Mouse (Mus musculus) c-Kit-negative CD71-positive TER-119-positive erythroid progenitor cells, embryonic 14.5 days (primary cell): Measurements from ENCODE around the gene Ttc17.

ENCODE experiments used
- DNase-seq: peaks from one replicate; pipeline ENCODE4 v3.0.0-alpha.2; 2013; ENCODE audit warnings: low read depth, low spot score

Gene Ttc17

DNA sequence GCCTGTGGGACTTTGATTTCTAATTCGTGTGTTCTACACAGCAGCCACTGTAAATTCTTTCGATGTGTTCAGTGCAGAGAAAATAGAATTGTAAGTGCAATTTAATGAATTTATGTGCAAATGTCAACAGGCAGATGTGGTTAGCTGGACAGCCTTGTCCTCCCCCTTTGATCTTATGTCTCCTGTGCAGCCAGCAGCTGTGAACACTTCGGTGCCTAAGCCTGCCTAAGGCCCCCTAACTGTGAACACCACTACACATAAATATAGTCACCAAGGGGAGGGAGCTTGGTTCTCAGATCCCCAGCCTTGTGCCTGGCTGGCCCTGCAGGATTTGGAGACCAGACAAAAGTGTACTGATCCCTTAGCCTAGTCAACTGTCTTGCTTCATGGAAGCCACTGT lies 109.0 kb downstream of the Ttc17 start:
- DNase-seq, result no peak

DNA sequence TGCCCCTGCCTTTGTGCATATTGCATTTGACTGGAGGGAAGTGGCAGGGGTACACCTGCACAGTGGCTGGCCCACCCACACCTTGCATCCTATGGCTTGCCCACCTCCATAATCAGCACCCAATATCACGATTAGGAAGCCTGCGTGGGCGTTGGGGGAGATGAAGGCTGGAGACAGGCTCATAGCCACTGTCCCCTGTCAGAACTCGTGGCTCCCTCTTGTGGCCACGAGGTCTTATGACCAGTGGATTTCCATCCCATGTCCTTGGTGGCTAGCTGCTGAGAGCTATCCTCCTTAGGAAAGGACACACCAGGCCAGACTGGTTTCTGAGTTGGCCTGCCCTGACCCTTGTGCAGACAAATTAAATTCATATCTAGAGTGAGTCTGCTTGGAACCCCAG lies 116.0 kb downstream of the Ttc17 start:
- DNase-seq, result no peak

DNA sequence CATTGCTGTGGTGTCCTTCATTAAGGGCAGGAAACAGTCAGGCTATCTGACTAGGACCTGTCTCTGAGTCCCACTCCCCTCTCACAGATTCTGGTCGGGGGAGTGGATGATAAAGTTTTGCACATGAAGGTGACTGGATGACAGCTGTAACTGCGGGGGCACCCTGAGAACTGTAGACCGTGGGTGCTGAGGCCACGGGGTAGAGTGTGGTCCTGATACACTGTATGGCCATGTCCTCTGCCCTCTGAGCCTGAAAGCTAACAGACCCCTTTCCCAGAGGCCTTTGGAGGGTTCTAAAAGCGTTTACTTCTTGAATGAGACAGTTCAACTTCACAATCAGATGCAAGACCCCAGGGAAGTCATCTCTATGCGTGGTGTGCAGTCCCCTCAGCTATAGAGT lies 116.8 kb downstream of the Ttc17 start:
- DNase-seq, result no peak

DNA sequence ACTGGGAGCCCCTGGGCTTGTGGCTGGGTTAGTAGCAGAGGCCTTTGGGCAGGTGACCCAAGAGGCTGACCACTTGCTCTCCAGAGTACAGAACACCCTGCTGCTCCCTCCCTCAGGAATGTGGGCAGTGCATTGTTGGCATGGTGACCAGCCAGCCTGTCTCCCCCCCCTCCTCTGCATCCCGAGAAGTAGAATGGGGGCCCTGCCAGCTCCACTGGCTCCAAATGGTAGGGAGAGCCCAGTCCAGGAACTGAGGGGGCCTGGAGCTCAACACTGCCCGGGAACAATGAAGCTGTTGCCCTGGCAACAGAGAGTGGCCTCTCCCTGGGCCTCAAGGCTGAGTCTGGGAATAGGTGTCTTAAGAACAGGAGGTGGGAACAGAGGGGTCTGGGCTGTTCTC lies 117.3 kb downstream of the Ttc17 start:
- no peak for DNase-seq

DNA sequence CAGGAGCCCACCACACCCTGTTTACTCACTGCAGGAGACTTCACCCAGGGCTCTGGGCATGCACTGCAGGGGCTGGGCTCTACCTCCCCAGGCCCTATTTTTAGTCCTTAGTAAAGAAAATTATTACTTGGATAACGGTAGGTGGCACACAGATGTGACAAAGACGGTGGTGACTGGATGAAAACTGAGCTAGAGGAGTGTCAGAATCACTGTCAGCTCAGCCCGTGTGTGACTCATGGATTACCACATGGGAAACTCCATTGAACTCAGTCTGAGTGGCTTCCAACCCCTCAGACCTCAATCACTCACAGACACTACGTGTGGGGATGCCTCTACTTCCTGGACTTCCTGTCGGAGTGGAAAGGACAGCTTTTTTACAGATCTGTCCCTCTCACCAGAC lies 118.4 kb downstream of the Ttc17 start:
- DNase-seq, result no peak

DNA sequence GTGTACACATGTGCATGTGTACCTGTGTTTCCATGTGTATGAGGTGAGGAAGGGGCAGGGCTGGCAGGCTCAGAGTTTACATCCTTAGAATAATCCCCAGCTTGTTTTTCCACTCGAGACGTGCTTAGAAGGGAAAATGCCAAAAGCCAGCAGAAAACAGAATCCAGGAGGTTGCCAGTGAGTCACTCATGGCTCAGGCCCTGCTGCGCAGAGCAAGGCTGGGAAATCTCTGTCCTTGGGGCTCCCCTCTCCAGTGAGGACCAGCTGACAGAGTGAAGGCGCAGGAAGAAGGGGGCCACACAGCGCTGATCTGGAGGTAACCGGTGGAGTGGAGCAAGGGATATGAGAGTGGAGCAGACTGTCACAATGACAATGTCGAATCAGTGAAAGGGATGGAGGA lies 119.1 kb downstream of the Ttc17 start:
- no peak for DNase-seq

DNA sequence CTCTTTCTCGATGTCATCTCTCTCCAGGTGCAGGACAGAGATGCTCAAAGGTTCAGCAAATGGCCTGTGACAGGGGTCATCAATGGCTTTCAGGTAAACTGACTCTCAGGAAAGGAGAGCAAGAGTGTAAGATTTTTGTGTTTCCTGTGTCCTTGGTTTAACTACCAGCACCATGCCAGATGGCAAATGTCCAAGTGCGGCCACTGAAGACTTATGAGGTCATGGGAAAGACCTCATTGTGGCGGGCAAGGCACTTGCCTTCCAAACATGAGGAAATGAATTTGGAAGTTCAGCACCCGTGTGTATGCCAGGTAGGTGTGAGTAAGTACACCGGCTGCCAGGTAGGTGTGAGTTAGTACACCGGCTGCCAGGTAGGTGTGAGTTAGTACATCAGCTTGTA lies 123.0 kb downstream of the Ttc17 start:
- DNase-seq, result no peak

DNA sequence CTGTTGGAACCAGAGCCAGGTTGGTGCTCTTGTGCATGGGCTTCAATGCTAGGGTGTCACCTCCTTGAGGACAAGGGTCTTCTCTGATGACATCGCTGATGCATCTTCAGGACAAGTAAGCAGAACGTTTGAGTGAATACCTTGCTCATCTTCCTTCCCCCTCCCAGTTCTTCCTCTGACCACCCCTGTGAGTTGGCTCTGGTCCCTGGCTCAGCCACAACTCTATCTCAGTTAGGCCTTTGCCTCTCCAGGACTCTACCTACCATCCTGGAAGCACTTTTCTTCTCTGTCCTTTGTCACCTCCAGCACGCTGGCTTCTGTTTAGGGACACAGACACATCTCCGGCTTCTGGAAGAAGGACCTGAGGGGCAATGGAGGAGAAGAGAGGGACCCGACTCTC lies 126.9 kb downstream of the Ttc17 start:
- no peak for DNase-seq

DNA sequence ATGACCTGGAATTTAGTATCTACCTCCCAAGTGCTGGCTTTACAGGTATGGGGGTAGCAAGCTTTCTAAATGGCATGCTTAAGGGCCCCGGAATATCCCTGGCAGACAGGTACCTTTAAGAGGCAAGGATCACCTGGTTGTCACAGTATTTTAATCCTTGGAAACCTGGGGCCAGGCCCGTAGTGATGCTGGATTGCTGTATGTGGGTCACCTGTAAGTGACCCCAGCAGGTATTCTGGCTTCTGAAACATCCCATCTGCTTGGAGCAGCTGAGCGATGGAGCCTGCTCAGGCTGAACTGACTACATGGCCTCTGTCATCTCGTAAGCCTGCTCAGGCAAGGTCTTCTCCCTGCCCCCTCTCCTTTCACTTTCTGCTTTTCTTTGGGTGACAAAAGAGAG lies 130.4 kb downstream of the Ttc17 start:
- DNase-seq, result no peak

DNA sequence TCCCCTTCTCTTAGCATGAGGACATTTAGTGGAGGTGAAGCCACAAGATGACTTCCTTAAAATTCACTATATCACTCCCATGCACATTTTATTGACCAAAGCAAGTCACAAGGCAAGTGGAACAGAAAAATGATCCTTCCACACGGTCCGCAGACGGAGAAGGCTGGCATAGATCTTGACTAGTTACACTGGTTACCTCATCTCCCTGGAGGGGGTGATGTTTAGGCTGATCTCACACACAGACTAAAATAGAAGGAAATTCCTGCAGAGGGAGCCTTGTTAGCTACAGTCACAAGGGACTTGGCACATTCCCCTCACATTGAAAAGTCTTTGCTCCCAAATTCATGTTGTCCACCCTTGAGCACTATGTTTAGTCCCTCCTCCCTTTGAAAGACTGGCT lies 130.8 kb downstream of the Ttc17 start:
- DNase-seq, result no peak

DNA sequence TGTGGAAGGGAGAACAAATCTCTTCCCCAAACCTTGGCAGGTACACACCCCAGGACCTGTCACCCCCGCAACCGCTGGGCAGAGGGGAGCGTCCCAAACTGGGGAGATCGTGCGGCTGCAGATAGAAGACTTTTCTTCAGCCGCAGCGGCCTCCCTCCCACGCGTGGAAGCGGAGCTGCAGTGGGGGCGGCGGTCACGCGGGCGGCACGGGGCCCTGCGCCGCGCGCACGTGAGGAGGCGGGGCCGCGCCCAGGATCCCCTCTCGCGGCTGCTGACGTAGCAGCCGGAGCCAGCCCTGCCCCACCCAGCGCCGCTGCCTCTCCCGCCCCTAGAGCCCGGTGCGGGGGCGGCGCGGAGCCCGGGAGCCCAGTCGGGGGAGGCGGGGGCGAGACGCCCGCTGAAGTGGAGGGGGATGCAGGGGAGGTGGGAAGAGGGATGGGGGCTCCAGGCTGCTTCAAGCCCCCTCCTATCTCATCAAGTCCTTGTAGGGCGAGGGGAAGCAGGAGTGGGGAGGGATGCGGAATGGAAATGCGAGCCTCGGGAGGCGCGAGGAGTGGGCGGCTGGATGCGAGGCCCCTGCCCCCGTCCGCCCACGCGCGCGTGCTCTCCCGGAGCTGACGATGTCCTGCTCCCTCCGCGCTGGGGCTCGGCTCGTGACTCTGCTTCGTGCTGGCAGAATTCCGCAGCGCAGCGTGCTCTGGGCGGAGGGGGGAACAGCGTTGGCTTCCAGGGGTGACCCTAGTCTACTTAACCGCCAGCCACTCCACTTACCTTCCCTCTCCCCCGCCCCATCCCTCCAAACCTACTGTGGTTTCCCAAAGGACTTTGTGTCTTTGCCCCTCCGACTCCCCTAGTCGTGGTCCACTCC lies 133.1 kb downstream of the Ttc17 start:
- DNase-seq, result no peak

DNA sequence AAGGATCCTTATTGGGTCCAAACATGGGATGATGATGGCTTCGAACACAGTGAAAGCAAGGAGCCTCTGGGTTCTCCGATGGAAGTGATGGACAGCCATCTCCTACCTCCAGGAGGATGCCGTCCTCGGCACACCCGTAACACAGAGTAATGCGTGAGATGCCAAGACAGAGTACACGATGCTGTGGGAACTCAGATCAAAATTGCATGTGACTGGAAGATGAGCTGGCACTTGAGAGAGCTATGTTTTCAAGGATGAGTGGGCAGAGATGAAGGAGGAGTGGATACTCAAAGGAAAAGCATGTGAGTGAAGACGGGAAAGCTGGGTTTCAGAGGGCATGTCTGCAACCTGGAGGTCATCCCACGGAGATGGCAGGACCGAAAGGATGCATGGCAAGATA lies 135.3 kb downstream of the Ttc17 start:
- DNase-seq, result no peak

DNA sequence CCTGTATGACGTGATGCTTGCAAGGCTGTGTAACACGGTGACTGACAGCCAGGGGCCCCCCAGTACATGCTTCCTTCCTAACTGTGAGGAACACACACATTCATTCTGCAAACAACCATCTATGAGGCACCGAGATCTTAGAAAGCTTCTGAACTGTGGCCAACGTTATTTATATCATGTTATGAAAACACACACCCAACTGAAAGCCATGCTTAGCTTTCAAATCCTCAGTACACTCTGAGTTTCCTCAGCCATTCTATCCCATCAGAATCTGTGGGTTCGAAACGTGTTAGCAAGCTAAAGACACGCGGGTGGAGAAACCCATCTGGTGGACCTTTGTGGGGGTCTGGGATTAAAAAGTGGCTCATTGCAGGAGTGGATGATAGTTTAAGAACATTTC lies 137.7 kb downstream of the Ttc17 start:
- DNase-seq, result no peak

DNA sequence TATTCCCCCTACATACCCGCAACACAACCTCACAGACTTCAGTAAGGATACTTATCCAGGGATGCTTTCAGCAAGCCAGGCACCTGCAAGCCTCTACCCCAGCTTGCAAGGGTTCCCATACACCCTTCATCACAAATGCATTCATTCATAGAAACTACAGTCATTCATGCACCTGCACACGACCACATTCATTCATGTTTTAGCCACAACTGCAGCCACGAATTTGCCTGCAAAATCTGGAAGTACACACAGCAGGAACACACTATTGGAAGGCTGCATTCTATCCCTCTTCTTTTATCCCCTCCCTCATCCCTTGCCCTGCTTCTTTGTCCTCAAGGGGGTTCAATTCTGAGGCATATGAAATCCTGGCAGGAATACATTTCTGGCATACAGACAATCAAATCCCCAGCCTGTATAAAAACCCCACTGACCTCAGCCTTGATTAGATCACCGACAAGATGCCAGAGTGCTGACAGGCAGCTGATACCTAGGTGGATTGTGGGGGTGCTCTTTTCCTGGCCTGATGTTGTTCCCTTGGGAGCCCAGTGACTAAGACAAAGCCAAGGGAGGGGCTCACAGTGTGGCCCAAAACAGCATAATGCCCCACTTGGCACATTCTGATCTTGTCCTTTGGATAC lies 139.2 kb downstream of the Ttc17 start:
- DNase-seq, result no peak

DNA sequence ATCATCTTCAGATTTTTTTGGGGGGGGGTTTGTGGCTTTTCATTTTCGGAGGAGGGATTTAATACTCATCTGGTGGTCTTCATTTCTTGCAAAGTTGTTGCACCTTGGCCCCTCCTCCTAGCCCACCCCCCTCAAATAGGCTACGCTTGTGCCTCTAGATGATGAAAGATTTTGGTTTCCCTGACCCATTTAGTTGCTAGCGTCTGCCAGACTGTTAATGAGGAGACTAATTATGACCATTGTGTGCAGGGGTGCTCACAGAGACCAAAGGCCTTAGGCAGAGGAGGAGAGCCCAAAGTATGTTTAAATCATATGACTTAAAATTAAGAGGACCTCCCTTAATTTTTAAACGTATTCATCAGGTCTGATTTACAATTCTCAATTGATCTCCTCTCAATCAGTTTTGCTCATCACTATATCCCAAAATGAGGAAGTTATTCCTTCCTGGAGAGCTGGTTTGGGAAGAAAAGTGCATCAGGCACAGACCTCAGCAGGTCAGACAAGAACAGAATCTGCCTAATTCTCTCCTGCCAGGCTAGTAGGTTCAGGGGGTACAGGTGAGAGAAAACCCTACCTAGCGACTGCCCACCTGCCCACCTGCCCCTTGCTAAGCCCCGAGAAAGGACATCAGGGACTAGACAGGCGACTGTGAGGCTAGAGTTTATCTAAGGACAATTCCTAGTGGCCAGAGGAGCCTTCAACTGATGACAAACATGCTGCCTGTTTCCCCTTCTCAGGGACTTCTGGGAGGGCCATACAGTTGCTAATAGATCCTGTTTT lies 139.9 kb downstream of the Ttc17 start:
- no peak for DNase-seq

DNA sequence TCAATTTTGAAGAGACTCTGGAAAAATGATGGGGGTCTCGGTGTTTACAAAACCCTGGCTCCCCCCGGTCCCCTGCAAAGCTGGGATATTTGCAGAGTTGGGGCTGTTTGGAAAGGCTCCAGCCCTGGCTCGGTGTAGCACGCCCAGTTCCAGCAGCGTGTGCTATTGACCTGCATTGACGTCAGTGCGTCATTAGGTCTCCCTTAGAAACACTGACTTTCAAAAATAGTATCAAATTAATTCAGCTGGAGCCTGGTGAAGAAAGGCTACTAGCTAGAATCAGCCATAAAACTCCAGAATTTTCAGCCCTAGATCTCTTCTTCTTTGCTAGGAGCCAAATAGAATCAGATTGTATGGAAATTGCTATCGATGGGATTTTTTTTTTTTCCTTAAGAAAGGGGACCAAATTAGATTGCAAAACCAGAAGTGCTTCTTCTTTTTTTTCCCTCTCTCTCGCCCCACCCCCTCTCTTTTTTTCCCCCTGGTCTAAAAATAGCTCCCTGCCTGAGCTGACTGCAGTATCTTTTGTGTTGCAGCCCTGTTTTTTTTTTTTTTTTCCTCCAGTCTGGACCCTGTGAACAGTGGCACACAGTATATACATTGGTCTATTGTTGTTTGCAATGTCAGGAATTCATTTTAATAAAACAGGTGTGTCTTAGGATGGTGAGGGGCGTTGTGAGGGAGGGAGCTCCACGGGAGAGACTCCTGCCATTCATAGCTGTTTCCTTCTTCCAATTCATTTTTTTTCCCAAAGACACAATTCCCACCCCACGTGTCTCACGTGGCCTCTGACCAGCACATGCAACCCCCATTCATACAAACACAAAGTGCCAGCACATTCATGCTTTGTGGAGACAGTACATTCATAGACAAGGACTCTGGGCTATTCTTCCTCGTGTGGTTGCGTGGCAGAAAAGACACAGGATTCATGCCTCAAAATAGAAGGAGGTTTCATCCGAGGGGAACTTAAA lies 141.0 kb downstream of the Ttc17 start:
- no peak for DNase-seq

DNA sequence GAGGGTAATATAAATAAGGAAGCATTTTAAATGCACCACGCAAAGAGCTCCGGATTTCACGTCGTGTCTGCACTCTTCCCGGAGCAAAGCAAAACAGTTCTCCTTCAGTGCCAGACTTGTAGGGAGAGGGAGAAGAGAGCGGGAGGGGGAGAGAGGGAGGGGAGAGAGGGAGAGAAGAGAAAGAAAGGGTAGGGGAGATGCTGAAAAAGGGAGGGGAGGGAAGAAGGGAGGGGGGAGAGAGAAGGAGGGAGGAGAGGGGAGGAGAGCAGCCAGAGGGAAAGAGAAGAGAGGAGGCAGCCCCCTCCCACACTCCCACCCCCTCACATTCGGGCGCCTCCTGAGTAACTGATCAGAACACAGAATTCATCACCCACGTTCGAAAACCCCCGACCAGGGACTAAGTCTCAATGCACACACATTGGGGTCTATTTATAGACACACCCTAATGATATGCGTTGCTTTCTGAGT lies 141.8 kb downstream of the Ttc17 start:
- DNase-seq, result no peak

DNA sequence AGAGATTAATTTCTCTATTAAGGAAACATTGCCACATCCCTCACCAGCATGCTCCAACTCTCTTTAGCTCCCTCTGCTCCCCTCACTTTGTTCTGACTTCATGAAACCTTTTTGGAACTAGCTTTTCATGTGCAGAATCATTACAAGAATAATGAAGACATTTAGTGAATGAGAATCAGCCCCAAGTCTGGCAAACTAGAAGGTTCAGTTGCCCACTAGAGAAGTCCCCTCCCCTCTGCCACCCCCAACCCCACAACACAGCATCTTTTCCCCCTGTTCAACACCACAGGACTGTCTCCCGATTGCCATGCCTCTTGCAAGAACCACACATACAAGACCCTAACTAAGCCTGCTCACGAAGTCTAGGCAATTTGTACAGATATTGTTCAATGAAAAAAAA lies 142.5 kb downstream of the Ttc17 start:
- no peak for DNase-seq

DNA sequence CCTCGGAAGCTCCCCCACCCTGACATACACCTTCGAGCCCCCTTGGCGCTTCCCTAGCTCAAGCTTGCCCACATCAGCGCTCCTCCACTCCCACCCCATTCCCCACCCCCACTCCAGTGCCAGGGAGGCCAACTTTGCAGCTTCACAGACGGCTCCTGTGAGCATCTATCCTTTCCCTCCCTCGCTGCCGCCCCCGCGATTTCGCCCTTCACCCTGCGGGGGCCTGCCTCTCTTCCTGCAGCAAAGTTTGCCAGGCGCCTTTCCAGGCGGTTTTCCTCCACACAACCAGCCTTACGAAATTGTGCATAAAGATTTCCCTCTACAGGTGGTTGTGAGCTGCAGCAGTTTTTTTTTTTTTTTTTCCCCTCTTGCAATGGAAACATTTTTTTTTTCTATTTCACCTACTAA lies 143.0 kb downstream of the Ttc17 start:
- DNase-seq, result no peak

DNA sequence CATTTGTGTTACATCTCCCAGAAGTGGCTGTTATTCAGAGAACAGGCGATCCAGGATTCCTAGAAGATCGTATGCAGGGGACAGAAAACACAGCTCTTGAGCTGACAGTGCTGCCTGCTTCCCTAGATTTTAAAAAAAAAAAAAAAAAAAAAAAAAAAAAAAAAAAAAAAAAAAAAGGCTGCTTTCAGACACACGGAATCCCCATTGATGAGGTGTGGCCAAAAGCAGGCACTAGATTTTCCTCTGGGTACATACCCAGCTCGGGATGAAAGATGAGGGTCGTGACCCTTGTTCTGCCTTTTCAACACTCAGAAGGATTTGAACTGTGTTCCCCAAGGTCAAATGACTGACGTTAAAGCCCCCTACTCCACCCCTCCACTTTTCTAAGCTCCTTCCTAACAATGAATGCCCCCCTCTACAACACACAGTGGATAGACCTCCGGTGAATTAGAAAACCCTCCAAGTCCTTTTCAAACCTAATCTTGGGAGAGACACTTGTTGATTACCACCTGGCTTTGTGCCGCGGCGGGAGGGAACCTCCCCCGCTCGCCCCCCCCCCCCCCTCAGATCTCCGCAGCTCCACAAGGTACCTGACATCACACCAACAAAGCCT lies 143.5 kb downstream of the Ttc17 start:
- no peak for DNase-seq

DNA sequence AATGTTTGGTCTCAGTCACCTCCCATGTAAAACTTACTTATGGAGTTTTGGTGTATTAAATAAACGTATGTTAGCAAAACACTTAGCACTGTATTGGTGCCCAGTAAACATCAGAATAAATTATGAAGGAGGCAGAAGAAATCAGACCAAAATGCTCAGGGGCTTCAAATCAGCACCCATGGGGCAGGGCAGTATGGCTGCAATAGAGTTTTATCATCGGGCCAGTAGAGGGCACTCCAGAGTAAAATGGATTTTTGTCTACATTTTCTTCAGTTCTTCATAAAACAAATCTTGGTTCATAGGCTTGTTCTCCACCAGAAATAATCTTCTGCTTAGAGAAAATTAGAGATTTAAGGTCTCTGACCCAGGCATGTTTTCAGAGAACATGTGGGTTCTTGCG lies 152.4 kb downstream of the Ttc17 start:
- DNase-seq, result no peak
